Mouse (Mus musculus): ENCODE measurements around the gene Aak1.

Aak1 gene

GRCm38 (mm10) chr6:86967166-86967565 lies 117.8 kb downstream of the Aak1 start:
- DNase-seq = no peak

GRCm38 (mm10) chr6:86973956-86974355 lies 124.6 kb downstream of the Aak1 start:
- no peak for DNase-seq

- no peak for DNase-seq
Observed at GRCm38 (mm10) chr6:86978156-86978908, 129.0 kb downstream of the Aak1 start.

GRCm38 (mm10) chr6:86978909-86979265 lies 129.6 kb downstream of the Aak1 start:
- DNase-seq = no peak

- DNase-seq = no peak
Observed at GRCm38 (mm10) chr6:86981206-86981605, 131.9 kb downstream of the Aak1 start.

- no peak for DNase-seq
Observed at GRCm38 (mm10) chr6:86985314-86986106, 136.2 kb downstream of the Aak1 start.

- no peak for DNase-seq
Observed at GRCm38 (mm10) chr6:86989576-86989975, 140.3 kb downstream of the Aak1 start.

GRCm38 (mm10) chr6:86991041-86991440 lies 141.7 kb downstream of the Aak1 start:
- DNase-seq = no peak

- DNase-seq = no peak
Observed at GRCm38 (mm10) chr6:86992349-86992748, 143.0 kb downstream of the Aak1 start.

- DNase-seq = no peak
Observed at GRCm38 (mm10) chr6:86994254-86994653, 144.9 kb downstream of the Aak1 start.

GRCm38 (mm10) chr6:86996629-86997307 lies 147.5 kb downstream of the Aak1 start:
- peak; percentile 73 for DNase-seq

- no peak for DNase-seq
Observed at GRCm38 (mm10) chr6:86997360-86997759, 148.0 kb downstream of the Aak1 start.

GRCm38 (mm10) chr6:87001995-87002394 lies 152.7 kb downstream of the Aak1 start:
- no peak for DNase-seq

- peak; percentile 84 for DNase-seq
Observed at GRCm38 (mm10) chr6:87002521-87003055, 153.3 kb downstream of the Aak1 start.

GRCm38 (mm10) chr6:87004099-87004498 lies 154.8 kb downstream of the Aak1 start:
- DNase-seq = no peak

GRCm38 (mm10) chr6:87005577-87005976 lies 156.3 kb downstream of the Aak1 start:
- DNase-seq = no peak

- DNase-seq = no peak
Observed at GRCm38 (mm10) chr6:87008887-87009286, 159.6 kb downstream of the Aak1 start, which contains the start of gene Nfu1. Gene Nfu1 (plus strand): TSS chr6:87009236.

GRCm38 (mm10) chr6:87009692-87010328 lies 160.5 kb downstream of the Aak1 start:
- DNase-seq = peak; percentile 94

GRCm38 (mm10) chr6:87016916-87017315 lies 167.6 kb downstream of the Aak1 start:
- peak; percentile 51 for DNase-seq

- no peak for DNase-seq
Observed at GRCm38 (mm10) chr6:87018874-87019273, 169.6 kb downstream of the Aak1 start.

GRCm38 (mm10) chr6:87021791-87022190 lies 172.5 kb downstream of the Aak1 start:
- no peak for DNase-seq

GRCm38 (mm10) chr6:87026980-87027379 lies 177.7 kb downstream of the Aak1 start:
- no peak for DNase-seq

GRCm38 (mm10) chr6:87028881-87029280 lies 179.6 kb downstream of the Aak1 start:
- DNase-seq = no peak
